Comparison of ENCODE assay signal across 6 mouse cellular contexts in genomic region chr19:35924961-35925495, GRCm38 (mm10).
"Had no signal": no experiment of that assay in that cellular context is flagged by ENCODE, and none has a peak within 500 bp of the region (broad histone marks: within the 10 kb centered on the region; RNA-seq: fewer than 3 reads in every experiment).

No protein-coding gene starts in this region.

- H3K27me3 ChIP-seq: kidney, embryonic 15.5 days; limb, embryonic 15.5 days; liver, embryonic 12.5 days; midbrain, embryonic 13.5 days; neural tube, embryonic 12.5 days had no signal

- ATAC-seq: liver, embryonic 12.5 days; midbrain, embryonic 13.5 days had no signal

- H3K4me2 ChIP-seq: kidney, embryonic 15.5 days; limb, embryonic 15.5 days; liver, embryonic 12.5 days; midbrain, embryonic 13.5 days; neural tube, embryonic 12.5 days had no signal

- H3K4me3 ChIP-seq: kidney, embryonic 15.5 days; limb, embryonic 15.5 days; liver, embryonic 12.5 days; midbrain, embryonic 13.5 days; neural tube, embryonic 12.5 days had no signal

- DNase-seq: thymus, postnatal 4 days had no signal

- H3K36me3 ChIP-seq: kidney, embryonic 15.5 days; limb, embryonic 15.5 days; liver, embryonic 12.5 days; midbrain, embryonic 13.5 days; neural tube, embryonic 12.5 days had no signal
